Mouse (Mus musculus): ENCODE data around the gene Ndufb5.
"Not testable (repeated sequence)": the region's sequence is repeated elsewhere in the genome, so short reads cannot be mapped to it uniquely, and the experiment has no call there.

Ndufb5 gene

GRCm38 (mm10) chr3:32736244-32737171 is at the start of gene Ndufb5:
Ndufb5 (plus strand) TSS chr3:32736990.
- DNase-seq = peak; percentile 99

GRCm38 (mm10) chr3:32687156-32687555 is 49.6 kb upstream of the Ndufb5 start:
- no peak for DNase-seq

GRCm38 (mm10) chr3:32689567-32689999 is 47.2 kb upstream of the Ndufb5 start:
- no peak for DNase-seq

- no peak for DNase-seq
Measured at GRCm38 (mm10) chr3:32690008-32690407, 46.8 kb upstream of the Ndufb5 start.

GRCm38 (mm10) chr3:32690901-32691300 is 45.9 kb upstream of the Ndufb5 start:
- no peak for DNase-seq

- DNase-seq = no peak
Measured at GRCm38 (mm10) chr3:32691841-32692240, 44.9 kb upstream of the Ndufb5 start.

- no peak for DNase-seq
Measured at GRCm38 (mm10) chr3:32694211-32694610, 42.6 kb upstream of the Ndufb5 start.

- no peak for DNase-seq
Measured at GRCm38 (mm10) chr3:32694737-32695582, 41.8 kb upstream of the Ndufb5 start.

- DNase-seq = no peak
Measured at GRCm38 (mm10) chr3:32695583-32695980, 41.2 kb upstream of the Ndufb5 start.

GRCm38 (mm10) chr3:32698228-32698863 is 38.4 kb upstream of the Ndufb5 start:
- peak; percentile 97 for DNase-seq

- DNase-seq = not testable (repeated sequence)
Measured at GRCm38 (mm10) chr3:32704021-32704420, 32.8 kb upstream of the Ndufb5 start.

- not testable (repeated sequence) for DNase-seq
Measured at GRCm38 (mm10) chr3:32704632-32705031, 32.2 kb upstream of the Ndufb5 start.

- not testable (repeated sequence) for DNase-seq
Measured at GRCm38 (mm10) chr3:32705647-32706348, 31.0 kb upstream of the Ndufb5 start, which contains the start of gene Actl6a. Actl6a (plus strand) TSS chr3:32706298.

- DNase-seq = no peak
Measured at GRCm38 (mm10) chr3:32708052-32708367, 28.8 kb upstream of the Ndufb5 start.

- peak; percentile 99 for DNase-seq
Measured at GRCm38 (mm10) chr3:32708368-32709231, 28.2 kb upstream of the Ndufb5 start.

GRCm38 (mm10) chr3:32709388-32709787 is 27.4 kb upstream of the Ndufb5 start:
- DNase-seq = no peak

- DNase-seq = no peak
Measured at GRCm38 (mm10) chr3:32713711-32714110, 23.1 kb upstream of the Ndufb5 start.

GRCm38 (mm10) chr3:32717403-32717802 is 19.4 kb upstream of the Ndufb5 start:
- not testable (repeated sequence) for DNase-seq

GRCm38 (mm10) chr3:32718271-32718670 is 18.5 kb upstream of the Ndufb5 start:
- DNase-seq = peak; percentile 85

- DNase-seq = no peak
Measured at GRCm38 (mm10) chr3:32724191-32724590, 12.6 kb upstream of the Ndufb5 start.

GRCm38 (mm10) chr3:32725951-32726350 is 10.8 kb upstream of the Ndufb5 start:
- no peak for DNase-seq
